Mouse (Mus musculus): ENCODE results near the gene Sox2.

Gene Sox2

DNA sequence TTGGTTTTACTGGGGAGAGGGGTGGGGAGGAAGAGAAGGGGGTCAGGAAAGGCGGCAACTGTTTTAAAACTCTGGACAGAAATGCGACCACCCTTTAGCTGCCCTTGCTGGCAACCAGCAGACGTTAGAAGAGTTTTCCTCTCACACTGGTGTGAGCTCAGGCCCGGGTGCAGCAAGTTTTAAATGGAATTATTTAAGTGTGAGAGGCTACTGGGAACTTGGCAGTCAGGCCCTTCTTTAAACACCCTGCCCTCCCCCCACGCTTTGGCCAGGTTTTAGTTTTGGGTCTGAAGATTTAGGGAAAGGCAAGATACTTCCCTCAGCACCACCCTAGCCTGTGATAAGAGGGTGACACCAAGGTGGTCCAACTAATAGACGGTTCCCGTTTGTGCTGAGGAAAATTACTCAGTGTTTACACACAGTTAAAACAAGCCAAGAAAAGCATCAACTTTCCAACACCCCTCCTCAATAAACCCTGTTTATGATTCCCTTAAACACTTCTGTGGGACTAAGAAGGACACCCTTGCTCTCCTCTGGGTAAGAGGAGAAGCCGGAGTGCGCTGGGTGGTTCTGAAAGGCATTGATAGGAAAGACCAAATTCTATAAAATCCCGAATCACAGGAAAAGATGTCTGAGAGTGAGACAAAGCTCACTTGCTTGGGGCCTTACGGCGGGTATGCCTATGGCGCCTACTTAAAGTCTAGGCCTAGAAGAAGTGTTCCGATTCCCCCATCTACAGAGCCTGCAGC, 10.5 kb downstream of the Sox2 start:
- peak; percentile 27 for DNase-seq

DNA sequence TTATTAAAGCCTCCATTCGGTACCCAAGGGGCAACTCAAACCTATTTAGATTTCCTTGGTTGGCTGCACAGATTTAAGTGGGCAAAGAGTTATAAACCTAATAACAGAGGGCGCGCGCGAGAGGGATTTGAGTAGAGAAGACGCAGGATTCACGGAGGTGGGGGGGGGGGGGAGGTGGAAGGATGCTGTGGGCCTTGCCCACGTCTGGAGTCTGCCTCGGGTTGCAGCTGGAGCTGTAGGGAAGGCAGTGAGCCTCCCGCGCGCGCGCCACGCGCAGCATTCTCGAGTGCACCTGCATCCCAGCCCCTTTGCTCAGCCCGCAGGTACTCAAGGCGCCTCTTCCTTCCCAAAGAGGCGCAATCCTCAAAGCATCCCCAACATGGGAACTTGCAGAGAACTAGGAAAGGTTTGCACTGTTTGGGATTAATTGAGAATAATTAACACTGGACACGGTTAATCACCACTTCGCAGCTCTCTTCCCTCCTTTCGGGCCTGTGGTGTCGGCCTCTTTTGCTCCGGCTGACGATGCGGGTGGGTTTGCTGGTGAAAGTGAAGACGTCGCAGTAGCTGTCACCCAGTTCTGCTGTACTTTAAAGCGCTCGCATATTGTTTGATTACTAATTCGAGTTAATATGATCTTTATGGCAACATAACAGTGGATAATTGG, 11.3 kb downstream of the Sox2 start:
- peak; percentile 88 for DNase-seq

GRCm38 (mm10) chr3:34662008-34662711, 12.0 kb downstream of the Sox2 start:
- DNase-seq, result peak; percentile 89

DNA sequence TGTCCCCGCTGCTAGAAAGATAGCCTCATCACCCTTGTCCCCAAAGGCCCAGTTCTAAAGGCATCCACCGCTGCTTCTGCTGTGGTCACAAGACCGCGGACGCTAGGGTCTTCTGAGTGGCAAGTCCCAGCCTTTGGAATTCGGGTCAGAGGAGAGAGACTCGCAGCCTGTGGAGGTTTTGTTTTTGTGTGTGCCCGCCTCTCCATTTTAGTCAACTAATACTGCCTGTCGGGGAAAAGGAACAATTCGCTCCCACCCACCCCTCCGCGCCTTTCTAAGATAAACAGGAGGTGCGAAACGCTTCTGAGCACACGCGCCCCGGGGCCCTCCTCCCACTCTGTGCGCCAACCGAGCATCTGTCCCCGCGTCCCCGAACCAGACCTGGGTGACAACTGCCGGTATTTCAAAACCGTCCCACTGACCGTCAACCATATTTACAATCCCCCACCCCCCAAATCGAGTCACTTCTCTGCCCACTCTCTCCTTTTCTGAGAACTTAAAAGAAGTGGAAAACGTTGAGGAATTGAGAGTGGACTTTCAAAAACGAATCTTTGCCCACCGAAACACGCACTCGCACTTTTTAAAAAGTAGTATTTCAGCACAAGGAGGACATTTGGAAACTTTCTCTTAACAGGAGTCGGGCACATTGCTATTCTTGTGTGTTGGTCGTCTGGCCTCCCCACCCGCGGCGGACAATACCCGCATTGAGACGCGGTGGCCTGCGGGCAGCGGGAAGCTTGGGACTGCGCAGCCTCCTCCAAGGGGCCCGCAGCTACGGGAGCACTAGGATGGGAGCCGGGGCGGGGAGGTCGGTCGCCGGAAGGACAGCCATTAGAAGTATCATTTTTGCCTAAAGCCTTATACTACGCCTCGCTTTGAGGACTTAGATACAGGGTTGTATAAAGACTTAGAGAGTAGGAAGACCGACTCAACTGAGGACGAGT, 12.8 kb downstream of the Sox2 start:
- DNase-seq, result peak; percentile 80

DNA sequence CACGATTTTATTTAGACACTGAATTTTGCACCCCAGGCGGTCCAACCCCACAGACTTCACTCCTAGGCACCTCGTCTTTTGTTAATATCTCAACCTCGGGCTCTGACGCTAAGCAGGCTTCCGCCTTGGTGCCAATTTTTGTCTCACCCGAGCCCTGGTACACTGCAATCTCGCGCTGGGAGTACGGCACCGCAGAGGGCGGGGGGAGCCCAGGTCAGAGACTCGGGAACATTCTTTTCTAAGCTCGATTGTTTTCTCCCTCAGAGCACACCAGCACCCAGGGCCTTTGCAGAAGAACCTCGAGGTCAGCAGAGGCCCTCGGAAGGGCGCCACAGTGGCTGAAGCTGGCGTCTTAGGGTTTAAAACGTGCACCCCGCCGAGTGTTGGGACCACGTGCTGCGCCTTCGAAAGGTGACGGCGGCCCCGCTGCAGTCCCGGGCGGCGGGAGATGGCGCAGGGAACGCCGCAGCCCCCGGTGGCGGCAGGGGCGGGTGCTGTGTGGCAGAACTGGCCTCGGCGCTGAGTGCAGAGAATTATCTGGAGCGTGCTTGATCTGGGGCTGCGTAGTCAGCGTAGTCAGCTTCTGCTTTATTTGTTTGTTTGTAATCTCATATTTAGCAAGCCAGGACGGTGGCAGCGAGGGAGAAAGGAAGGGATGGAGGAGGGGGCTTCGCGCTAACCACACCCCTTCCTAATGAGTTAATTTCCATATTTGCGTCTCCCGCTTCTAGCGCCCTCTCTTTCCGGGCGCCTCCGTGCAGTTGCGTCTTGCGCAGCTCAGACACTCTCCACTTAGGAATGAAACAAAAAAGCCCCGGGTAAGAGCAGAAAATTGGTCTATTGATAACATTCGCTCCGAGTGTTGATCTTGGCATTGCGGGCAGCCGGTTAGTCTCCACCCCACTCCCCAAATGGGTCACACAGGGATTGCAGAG, 13.8 kb downstream of the Sox2 start:
- peak; percentile 92 for DNase-seq

DNA sequence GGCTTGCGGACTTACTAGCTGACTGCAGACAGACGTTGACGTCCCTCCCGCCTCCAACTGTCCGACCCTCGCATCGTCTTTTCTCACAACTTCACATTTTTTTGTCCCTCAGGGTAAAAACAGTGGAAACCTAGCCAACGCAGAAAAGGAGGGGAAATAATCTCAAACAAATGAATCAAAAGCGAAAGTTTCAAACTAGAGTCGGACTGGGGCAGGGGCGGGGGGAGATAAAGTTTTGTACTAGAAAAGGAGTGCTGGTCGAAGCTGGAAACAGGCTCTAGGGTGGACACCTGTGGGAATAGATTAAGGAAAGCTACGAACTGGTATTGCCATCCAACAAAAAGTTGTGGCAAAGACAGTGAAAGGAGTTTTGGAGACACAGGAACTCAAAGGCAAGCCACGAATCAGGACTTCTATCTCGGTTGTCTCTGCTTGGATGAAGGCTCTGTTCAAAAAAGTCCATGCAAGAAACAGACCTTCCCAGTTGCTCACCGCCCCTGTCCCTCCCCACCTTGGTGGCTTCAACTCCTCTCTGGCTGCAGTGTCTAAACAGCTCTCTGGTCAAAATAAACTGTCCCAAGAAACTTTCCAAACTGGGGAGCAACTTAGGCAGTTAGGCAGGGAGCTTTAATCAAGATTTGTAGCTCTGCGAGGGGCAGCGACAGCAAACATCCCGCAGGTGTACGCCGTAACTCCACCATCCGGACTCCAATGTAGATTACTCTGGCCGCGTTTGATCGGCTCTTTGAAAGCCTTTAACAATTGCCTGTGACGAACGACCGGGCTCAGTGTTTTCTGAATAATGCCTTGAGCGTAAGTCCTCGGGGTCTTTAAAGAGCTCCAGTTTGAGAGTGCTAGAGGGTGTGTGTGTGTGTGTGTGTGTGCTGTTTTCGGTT, 14.7 kb downstream of the Sox2 start:
- DNase-seq, result no peak

- peak; percentile 93 for DNase-seq
Measured at GRCm38 (mm10) chr3:34665751-34666665, 15.8 kb downstream of the Sox2 start.

DNA sequence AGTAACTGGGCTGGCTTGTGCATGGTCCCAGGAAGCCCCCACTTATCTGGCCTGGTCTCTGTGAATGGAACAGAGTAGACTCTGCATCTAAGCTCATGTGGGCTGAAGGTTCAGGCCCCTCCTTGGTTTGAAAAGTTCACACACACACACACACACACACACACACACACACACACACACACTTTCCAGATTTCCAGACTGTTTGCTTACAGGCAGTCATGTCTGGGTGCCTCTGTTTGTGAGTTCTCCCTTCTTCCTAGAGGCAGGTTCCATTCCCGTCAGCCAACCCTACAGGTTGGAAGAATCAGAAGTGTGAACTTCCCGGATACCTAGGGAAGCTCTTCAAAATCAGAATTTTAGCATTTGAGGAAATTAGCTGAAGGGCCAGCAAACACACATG, 17.0 kb downstream of the Sox2 start:
- no peak for DNase-seq

DNA sequence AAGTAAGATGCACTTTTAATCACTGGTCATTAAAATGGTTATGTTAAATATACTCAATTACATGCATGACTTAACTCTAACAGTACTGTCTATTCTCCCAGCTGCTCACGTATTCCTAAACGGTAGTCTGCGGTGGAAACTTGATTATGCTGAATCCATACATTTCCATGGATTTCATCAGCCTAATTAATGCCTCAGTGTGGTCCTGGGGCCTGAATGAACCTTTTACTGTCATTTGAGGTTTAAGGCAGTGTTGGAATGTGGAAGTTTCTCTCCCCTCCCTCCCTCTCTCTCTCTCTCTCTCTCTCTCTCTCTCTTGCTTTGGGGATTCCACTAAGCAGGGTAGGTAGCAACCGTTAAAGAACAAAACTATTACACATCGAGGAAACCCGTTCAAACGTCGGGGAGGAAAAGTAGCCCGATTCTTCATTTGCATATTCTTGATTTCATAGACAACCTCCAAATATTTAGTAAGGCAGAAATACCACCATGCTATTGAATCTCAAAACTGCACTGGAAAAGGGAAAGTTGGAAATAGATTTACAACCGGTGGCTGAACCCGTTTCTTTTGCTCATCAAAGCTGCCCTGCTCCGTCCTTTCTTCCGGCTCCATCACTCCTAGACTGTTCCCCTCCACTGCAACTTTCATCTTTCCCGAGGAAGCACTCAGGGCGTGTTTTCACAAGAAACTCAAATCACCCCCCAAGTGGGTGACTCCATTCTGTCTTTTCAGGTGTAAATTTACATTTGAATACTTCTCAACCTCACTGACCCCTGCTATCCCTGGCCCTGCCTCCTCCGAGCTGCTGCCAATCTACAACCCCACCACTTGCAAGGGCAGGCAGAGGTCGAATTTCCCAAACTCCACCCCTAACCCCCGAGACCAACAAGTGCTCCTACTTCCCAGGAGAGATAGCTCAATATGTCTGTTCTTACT, 17.9 kb downstream of the Sox2 start:
- DNase-seq, result peak; percentile 91

GRCm38 (mm10) chr3:34671024-34671660, 20.9 kb downstream of the Sox2 start:
- DNase-seq, result no peak

DNA sequence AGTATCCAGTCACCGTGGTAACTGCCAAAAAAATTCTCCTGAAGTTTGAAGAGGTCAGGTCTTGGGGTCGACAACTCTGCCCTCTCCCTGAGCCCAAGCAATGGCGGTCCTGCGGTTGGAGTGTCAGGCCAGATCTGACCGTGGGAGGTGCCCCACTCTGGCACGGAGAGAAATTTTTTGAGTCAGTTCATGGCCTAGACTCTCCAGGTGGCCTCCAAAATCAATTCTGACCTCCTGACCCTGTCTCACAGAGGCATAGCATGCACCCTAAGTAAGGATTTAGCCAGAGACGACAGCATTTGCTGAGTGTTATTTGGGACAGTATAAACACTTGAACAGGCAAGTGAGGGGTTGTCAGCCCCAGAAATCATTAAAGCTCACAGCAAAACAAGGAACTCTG, 28.6 kb downstream of the Sox2 start:
- DNase-seq, result no peak

GRCm38 (mm10) chr3:34679439-34679838, 29.2 kb downstream of the Sox2 start:
- DNase-seq, result no peak

DNA sequence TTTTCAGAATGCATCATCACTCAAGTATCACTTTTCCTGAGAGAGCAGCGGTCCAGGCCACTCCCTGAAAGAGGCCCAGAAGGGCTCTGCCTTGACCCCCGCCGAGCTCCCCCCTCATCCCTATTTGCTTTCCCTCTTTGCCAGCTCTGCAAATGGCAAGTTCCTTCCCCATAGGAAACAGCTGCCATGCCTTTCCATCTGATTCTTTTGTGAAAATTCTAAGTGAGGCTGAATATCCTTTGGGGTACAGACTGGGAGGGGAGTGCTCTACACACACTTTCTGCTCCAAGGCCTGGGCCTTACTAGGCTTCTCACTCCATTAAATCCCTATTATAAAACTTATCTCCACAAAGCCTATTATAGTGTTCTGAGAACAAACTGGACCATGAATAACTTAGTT, 29.7 kb downstream of the Sox2 start:
- peak; percentile 63 for DNase-seq

GRCm38 (mm10) chr3:34688072-34688471, 37.9 kb downstream of the Sox2 start:
- no peak for DNase-seq

- DNase-seq, result peak; percentile 63
Measured at GRCm38 (mm10) chr3:34691703-34692393, 41.6 kb downstream of the Sox2 start.

DNA sequence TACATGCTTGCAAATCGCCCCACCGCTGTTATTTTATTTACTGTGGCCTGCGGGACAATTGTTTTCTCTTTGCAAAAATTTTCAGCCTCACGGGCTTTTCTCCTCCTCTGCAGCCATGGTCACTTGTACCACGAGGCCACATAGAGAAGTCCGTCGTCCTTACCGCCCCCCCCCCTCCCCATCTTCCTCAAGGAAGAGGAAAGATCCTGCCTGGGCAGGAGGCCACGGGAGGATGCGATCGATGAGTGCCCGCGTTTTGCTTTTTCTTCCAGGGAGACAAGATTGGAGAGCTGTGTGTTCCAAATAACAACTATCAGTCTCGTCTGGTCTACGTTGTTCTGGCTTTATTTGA, 42.2 kb downstream of the Sox2 start:
- DNase-seq, result no peak
